Mouse (Mus musculus) G1E (cell line): ENCODE measurements around the gene Scnn1a.

Experiments
- CTCF ChIP-seq: IDR thresholded peaks from 2 replicates; pipeline ENCODE4 v1.5.1; 2012; ENCODE audit warnings: low read depth, low read length, inconsistent platforms, mixed read lengths
- GATA1 ChIP-seq: IDR thresholded peaks from 2 replicates; pipeline ENCODE4 v1.6.1; 2012; ENCODE audit warnings: borderline replicate concordance, low read length, inconsistent platforms, mixed read lengths
- POLR2AphosphoS5 ChIP-seq: IDR thresholded peaks from 2 replicates; pipeline ENCODE4 v1.6.1; 2012; ENCODE audit warnings: low read depth, low read length, inconsistent platforms; ENCODE audit not compliant: insufficient replicate concordance
- TAL1 ChIP-seq: conservative IDR thresholded peaks from 2 replicates; pipeline ENCODE4 v1.6.1; 2012; ENCODE audit warnings: low read depth, low read length, inconsistent platforms, mixed read lengths

DNA sequence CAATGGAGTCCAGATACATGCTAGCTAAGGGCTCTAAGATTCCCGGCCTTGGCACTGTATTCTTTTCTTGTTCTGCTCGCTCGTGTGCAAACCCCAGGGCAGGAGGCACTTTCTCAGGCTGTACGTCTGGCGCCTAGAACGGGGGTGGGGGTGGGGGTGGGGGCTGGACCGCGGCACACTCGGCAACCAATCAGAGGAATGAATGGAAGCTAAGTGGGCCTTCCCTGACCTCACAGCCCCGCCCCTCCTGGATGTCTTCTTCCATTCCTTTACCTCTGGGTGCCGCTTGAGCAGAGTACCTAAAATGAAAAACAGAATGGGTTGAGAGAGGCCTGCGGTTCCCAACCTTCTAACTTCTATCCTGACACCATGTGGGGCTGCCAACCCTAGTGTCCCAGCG lies 11.5 kb upstream of the Scnn1a start:
- no peak for TF ChIP-seq POLR2AphosphoS5
- TF ChIP-seq GATA1, result no peak
- no peak for TF ChIP-seq CTCF
- TF ChIP-seq TAL1, result no peak
